Mouse (Mus musculus) large intestine, adult 2 months (tissue): Measurements from ENCODE around the gene Psmd13. TPM values are rescaled to one million over a fixed set of nuclear protein-coding genes. Genes with fewer than 3 reads are reported as not detected.
A peak's percentile ranks its signal among the peaks of the same experiment; 100 is the strongest.

Experiments
- DNase-seq: peaks from one replicate; pipeline ENCODE4 v3.0.0-alpha.2; 2012; ENCODE audit warnings: low read depth, low spot score
- WGBS: fragments of 180-500 bp; shearing (Covaris S2); methylation state at CpG from one replicate; pipeline ENCODE4 v1.1.7; 2018; 5-methylcytosine and 5-hydroxymethylcytosine counted together
- polyA plus RNA-seq: library from polyadenylated mRNA; depleted of rRNA; stranded (reverse); fragments of >200 nt; gene quantifications from 2 replicates; pipeline ENCODE4 v1.2.3, GENCODE M21; 2012; rRNA removed

Psmd13 gene
- 79.6 and 86.8 TPM in 2 replicates for polyA plus RNA-seq

- peak; percentile 84 for DNase-seq
- WGBS: under 1% methylated on average over 59 of the region's 59 CpGs
Observed at GRCm38 (mm10) chr7:140881696-140882468, at the start of gene Psmd13, which contains the start of gene Sirt3. TSS of gene Psmd13 (plus strand) at chr7:140881968. TSS of gene Sirt3 (minus strand) at chr7:140882309.

GRCm38 (mm10) chr7:140833341-140833740 lies 48.4 kb upstream of the Psmd13 start:
- DNase-seq: no peak
- 87% methylated on average over 4 of the region's 4 CpGs for WGBS

GRCm38 (mm10) chr7:140834968-140835757 lies 46.6 kb upstream of the Psmd13 start, which contains the start of gene Urah:
TSS of gene Urah (plus strand) at chr7:140835018.
- WGBS: 18% methylated on average over 20 of the region's 20 CpGs
- DNase-seq: no peak

GRCm38 (mm10) chr7:140835758-140836087 lies 46.0 kb upstream of the Psmd13 start:
- 69% methylated on average over 2 of the region's 2 CpGs for WGBS
- DNase-seq: no peak

GRCm38 (mm10) chr7:140836243-140837115 lies 45.3 kb upstream of the Psmd13 start:
- 87% methylated on average over 9 of the region's 9 CpGs for WGBS

GRCm38 (mm10) chr7:140839556-140839955 lies 42.2 kb upstream of the Psmd13 start:
- DNase-seq: no peak
- 66% methylated on average over 5 of the region's 5 CpGs for WGBS

More at GRCm38 (mm10) chr7:140836243-140837115, 45.3 kb upstream of the Psmd13 start:
- DNase-seq: no peak

- no peak for DNase-seq
- 23% methylated on average over 19 of the region's 19 CpGs for WGBS
Observed at GRCm38 (mm10) chr7:140840750-140841735, 40.7 kb upstream of the Psmd13 start.

GRCm38 (mm10) chr7:140843806-140844205 lies 38.0 kb upstream of the Psmd13 start:
- WGBS: 78% methylated on average over 7 of the region's 7 CpGs
- no peak for DNase-seq

GRCm38 (mm10) chr7:140844905-140845665 lies 36.7 kb upstream of the Psmd13 start, which contains the start of gene Scgb1c1:
TSS of gene Scgb1c1 (plus strand) at chr7:140845547.
- WGBS: 22% methylated on average over 14 of the region's 14 CpGs
- no peak for DNase-seq

GRCm38 (mm10) chr7:140845683-140846082 lies 36.1 kb upstream of the Psmd13 start:
- no peak for DNase-seq
- 56% methylated on average over 4 of the region's 4 CpGs for WGBS

GRCm38 (mm10) chr7:140846676-140847075 lies 35.1 kb upstream of the Psmd13 start:
- DNase-seq: no peak
- 82% methylated on average over 10 of the region's 10 CpGs for WGBS

GRCm38 (mm10) chr7:140847755-140848580 lies 33.8 kb upstream of the Psmd13 start, which contains the start of gene Odf3:
TSS of gene Odf3 (plus strand) at chr7:140847805.
- no peak for DNase-seq
- WGBS: 50% methylated on average over 11 of the region's 11 CpGs

GRCm38 (mm10) chr7:140848591-140848990 lies 33.2 kb upstream of the Psmd13 start:
- DNase-seq: no peak
- WGBS: 92% methylated on average over 10 of the region's 10 CpGs

- 97% methylated on average over 4 of the region's 4 CpGs for WGBS
- DNase-seq: no peak
Observed at GRCm38 (mm10) chr7:140851916-140852315, 29.9 kb upstream of the Psmd13 start.

- no peak for DNase-seq
- 74% methylated on average over 9 of the region's 9 CpGs for WGBS
Observed at GRCm38 (mm10) chr7:140853386-140853785, 28.4 kb upstream of the Psmd13 start.

GRCm38 (mm10) chr7:140854483-140854882 lies 27.3 kb upstream of the Psmd13 start:
- DNase-seq: no peak
- WGBS: 93% methylated on average over 18 of the region's 18 CpGs

- 55% methylated on average over 9 of the region's 9 CpGs for WGBS
- DNase-seq: no peak
Observed at GRCm38 (mm10) chr7:140855181-140855580, 26.6 kb upstream of the Psmd13 start.
